Mouse (Mus musculus): ENCODE measurements around the gene Lrp10.

DNA sequence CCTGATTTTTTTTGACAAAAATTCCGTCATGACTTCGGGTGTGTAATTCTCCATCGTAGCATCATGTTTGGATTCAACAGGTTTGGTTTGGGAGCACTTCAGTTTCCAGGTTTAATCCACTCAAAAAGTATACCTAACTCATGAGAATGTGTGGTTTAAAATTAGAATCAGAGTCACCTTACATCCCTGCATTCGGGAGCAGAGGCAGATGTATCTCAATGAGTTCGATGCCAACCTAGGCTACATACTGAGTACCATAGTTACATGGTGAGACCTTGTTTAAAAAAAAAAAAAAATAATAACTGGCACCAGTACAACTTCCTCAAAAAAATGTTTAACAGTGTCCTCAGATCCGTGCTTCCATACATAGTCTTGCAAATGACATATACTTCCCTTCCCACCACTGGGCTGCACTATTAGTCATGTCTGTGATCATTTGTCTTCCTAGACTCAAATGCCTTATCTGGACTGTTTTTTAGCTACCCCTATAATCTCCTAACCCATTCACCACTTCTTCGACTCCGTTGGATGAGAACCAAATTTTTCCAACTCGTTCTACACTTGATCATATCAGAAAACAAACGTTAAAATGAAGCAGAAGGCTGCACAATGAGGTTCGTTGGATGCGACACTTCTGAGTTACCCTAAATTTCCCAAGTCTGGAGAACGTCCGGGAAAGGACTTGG is 37.8 kb upstream of the Lrp10 start:
- TF ChIP-seq CTCF (IDR thresholded peaks at IDR 0.05; ENCODE audit: low read depth) (no peak), EP300 (optimal IDR thresholded peaks at IDR 0.05) (no peak)
